Mouse (Mus musculus) hindbrain, embryonic 10.5 days (tissue): Measurements from ENCODE around the gene Icam5. TPM values are rescaled to one million over a fixed set of nuclear protein-coding genes. Genes with fewer than 3 reads are reported as not detected.
"Not testable (repeated sequence)": the region's sequence is repeated elsewhere in the genome, so short reads cannot be mapped to it uniquely, and the experiment has no call there.

Source experiments
- DNase-seq: peaks from one replicate; pipeline ENCODE4 v3.0.0-alpha.2; 2017; ENCODE audit warnings: low spot score
- H3K27ac ChIP-seq: fragments of 300-500 bp; sonication (generic); 2 replicates; pipeline ENCODE4 v1.5.1; 2016; ENCODE audit warnings: mild to moderate bottlenecking, moderate library complexity
- H3K27me3 ChIP-seq: fragments of 300-500 bp; sonication (generic); 2 replicates; pipeline ENCODE4 v1.6.1; 2016; ENCODE audit warnings: mild to moderate bottlenecking; ENCODE audit not compliant: poor library complexity, insufficient read depth, severe bottlenecking
- H3K36me3 ChIP-seq: fragments of 300-500 bp; sonication (generic); 2 replicates; pipeline ENCODE4 v1.6.1; 2016; ENCODE audit warnings: mild to moderate bottlenecking, moderate library complexity
- H3K4me1 ChIP-seq: fragments of 300-500 bp; sonication (generic); replicated peaks from 2 replicates; pipeline ENCODE4 v1.6.1; 2016; ENCODE audit warnings: mild to moderate bottlenecking
- H3K4me3 ChIP-seq: fragments of 300-500 bp; sonication (generic); 2 replicates; pipeline ENCODE4 v1.5.1; 2016; ENCODE audit warnings: mild to moderate bottlenecking, moderate library complexity
- H3K9me3 ChIP-seq: fragments of 300-500 bp; sonication (generic); 2 replicates; pipeline ENCODE4 v1.6.1; 2016; ENCODE audit warnings: mild to moderate bottlenecking, moderate library complexity
- WGBS: fragments of 180-500 bp; shearing (Covaris S2); methylation state at CpG from one replicate; pipeline ENCODE4 v1.1.7; 2016; 5-methylcytosine and 5-hydroxymethylcytosine counted together
- polyA plus RNA-seq: library from polyadenylated mRNA; unstranded; fragments of >200 nt; fragmentation: Nextera tagmentation; extraction: Ambion mirVana; gene quantifications from 2 replicates; pipeline ENCODE4 v1.2.1, GENCODE M21; 2016

Gene Icam5
- polyA plus RNA-seq, 1 experiment from 2014 or later: 0.07 TPM

- no peaks in the 10 kb centered on the region for H3K9me3 ChIP-seq
- H3K4me1 ChIP-seq: peaks cover 75% of the 10 kb centered on the region
- peak overlapping the region; percentile 55 for H3K4me3 ChIP-seq
- H3K36me3 ChIP-seq: no peaks in the 10 kb centered on the region
- peaks cover 100% of the 10 kb centered on the region for H3K27me3 ChIP-seq
- no peak overlapping the region for H3K27ac ChIP-seq
- WGBS: under 1% methylated on average over 36 of the region's 36 CpGs
- peak; percentile 65 for DNase-seq
Observed at GRCm38 (mm10) chr9:21031251-21031895, 500 bp upstream of the Icam5 start.

- Histone ChIP-seq H3K4me1 (peaks cover 82% of the 10 kb centered on the region), H3K27me3 (peaks cover 100% of the 10 kb centered on the region), H3K9me3 (no peaks in the 10 kb centered on the region), H3K36me3 (no peaks in the 10 kb centered on the region), H3K27ac (no peak overlapping the region), H3K4me3 (peak overlapping the region; percentile 55)
- 2% methylated on average over 7 of the region's 7 CpGs for WGBS
- DNase-seq: peak; percentile 12
Observed at GRCm38 (mm10) chr9:21032491-21032890, 618 bp downstream of the Icam5 start.

- Histone ChIP-seq H3K4me1 (peaks cover 83% of the 10 kb centered on the region), H3K36me3 (no peaks in the 10 kb centered on the region), H3K9me3 (no peaks in the 10 kb centered on the region), H3K27ac (no peak overlapping the region), H3K4me3 (peak overlapping the region; percentile 55), H3K27me3 (peaks cover 100% of the 10 kb centered on the region)
- DNase-seq: peak; percentile 77
- 1% methylated on average over 34 of the region's 34 CpGs for WGBS
Observed at GRCm38 (mm10) chr9:21033136-21033535, 1.3 kb downstream of the Icam5 start.

DNA sequence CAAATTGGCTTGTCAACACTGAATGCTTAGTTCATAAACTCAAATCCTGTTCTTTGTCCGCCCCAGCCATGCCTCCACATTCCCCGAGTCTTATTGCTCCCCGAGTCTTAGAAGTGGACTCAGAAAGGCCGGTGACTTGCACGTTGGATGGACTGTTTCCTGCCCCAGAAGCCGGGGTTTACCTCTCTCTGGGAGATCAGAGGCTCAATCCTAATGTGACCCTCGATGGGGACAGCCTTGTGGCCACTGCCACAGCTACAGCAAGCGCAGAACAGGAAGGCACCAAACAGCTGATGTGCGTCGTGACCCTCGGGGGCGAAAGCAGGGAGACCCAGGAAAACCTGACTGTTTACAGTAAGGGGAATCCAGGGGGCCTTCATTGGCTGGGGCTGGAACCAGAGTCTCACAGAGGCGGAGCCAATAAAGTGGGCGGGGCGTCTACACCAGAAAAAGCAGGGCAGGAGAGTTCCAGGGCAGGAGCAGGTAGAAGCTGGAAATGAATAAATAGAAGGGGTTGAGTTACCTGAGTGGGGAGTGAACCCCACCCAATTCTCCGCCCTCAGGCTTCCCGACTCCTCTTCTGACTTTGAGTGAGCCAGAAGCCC lies 2.7 kb downstream of the Icam5 start:
- Histone ChIP-seq H3K27ac (no peak overlapping the region), H3K4me3 (peak overlapping the region; percentile 28; the same call in 1 of the 2 replicates), H3K27me3 (peaks cover 100% of the 10 kb centered on the region), H3K9me3 (peaks cover 3% of the 10 kb centered on the region; the same call in 1 of the 2 replicates), H3K36me3 (no peaks in the 10 kb centered on the region), H3K4me1 (peaks cover 83% of the 10 kb centered on the region)
- 2% methylated on average over 17 of the region's 17 CpGs for WGBS
- DNase-seq: peak; percentile 34

- Histone ChIP-seq H3K4me1 (peaks cover 73% of the 10 kb centered on the region), H3K36me3 (no peaks in the 10 kb centered on the region), H3K27me3 (peaks cover 100% of the 10 kb centered on the region), H3K9me3 (peaks cover 3% of the 10 kb centered on the region; the same call in 1 of the 2 replicates), H3K4me3 (peak overlapping the region; percentile 28), H3K27ac (no peak overlapping the region)
- WGBS: 18% methylated on average over 9 of the region's 9 CpGs
- no peak for DNase-seq
Observed at GRCm38 (mm10) chr9:21035586-21035985, 3.7 kb downstream of the Icam5 start.

- 8% methylated on average over 20 of the region's 20 CpGs for WGBS
- H3K4me1 ChIP-seq: peaks cover 71% of the 10 kb centered on the region
Observed at GRCm38 (mm10) chr9:21036161-21036560, 4.3 kb downstream of the Icam5 start.

DNA sequence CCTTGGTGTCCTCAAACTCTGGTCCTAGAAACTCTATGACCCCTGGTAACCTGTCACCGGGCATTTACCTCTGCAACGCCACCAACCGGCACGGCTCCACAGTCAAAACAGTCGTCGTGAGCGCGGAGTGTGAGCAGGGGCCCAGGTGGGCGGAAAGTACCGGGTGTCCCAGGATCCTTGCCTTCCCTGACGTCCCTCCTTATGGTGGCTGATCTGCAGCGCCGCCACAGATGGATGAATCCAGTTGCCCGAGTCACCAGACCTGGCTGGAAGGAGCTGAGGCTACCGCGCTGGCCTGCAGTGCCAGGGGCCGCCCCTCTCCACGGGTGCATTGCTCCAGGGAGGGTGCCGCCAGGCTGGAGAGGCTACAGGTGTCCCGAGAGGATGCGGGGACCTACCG lies 4.8 kb downstream of the Icam5 start:
- H3K9me3 ChIP-seq: peaks cover 3% of the 10 kb centered on the region; the same call in 1 of the 2 replicates
- H3K27ac ChIP-seq: no peak overlapping the region
- peak overlapping the region; percentile 50 for H3K4me3 ChIP-seq
- H3K4me1 ChIP-seq: peaks cover 68% of the 10 kb centered on the region
- peaks cover 100% of the 10 kb centered on the region for H3K27me3 ChIP-seq
- 3% methylated on average over 22 of the region's 22 CpGs for WGBS
- no peaks in the 10 kb centered on the region for H3K36me3 ChIP-seq
- DNase-seq: peak; percentile 16

More at GRCm38 (mm10) chr9:21036161-21036560, 4.3 kb downstream of the Icam5 start:
- H3K4me3 ChIP-seq: peak overlapping the region; percentile 50; the same call in 1 of the 2 replicates
- H3K27ac ChIP-seq: no peak overlapping the region
- peaks cover 100% of the 10 kb centered on the region for H3K27me3 ChIP-seq
- H3K9me3 ChIP-seq: peaks cover 3% of the 10 kb centered on the region; the same call in 1 of the 2 replicates
- H3K36me3 ChIP-seq: no peaks in the 10 kb centered on the region
- peak; percentile 23 for DNase-seq

DNA sequence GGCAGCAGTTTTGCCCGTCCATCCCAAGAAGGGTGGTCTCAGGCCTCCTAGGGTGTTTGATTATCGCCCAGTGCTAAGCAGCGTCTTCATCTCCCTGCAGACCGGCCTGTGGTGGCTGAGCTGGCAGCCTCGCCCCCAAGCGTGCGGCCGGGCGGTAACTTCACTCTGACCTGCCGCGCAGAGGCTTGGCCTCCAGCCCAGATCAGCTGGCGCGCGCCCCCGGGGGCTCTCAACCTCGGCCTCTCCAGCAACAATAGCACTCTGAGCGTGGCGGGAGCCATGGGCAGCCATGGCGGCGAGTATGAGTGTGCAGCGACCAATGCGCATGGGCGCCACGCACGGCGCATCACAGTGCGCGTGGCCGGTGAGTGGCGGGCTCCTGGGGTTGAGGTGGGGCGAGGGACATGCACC lies 5.6 kb downstream of the Icam5 start:
- peaks cover 3% of the 10 kb centered on the region; the same call in 1 of the 2 replicates for H3K9me3 ChIP-seq
- H3K27me3 ChIP-seq: peaks cover 93% of the 10 kb centered on the region
- DNase-seq: peak; percentile 50
- WGBS: 1% methylated on average over 31 of the region's 31 CpGs
- H3K4me1 ChIP-seq: peaks cover 60% of the 10 kb centered on the region
- H3K27ac ChIP-seq: peak overlapping the region; percentile 71
- H3K36me3 ChIP-seq: no peaks in the 10 kb centered on the region
- peak overlapping the region; percentile 50 for H3K4me3 ChIP-seq

- Histone ChIP-seq H3K4me3 (no peak overlapping the region), H3K36me3 (no peaks in the 10 kb centered on the region), H3K27ac (no peak overlapping the region), H3K4me1 (peaks cover 43% of the 10 kb centered on the region), H3K9me3 (peaks cover 3% of the 10 kb centered on the region; the same call in 1 of the 2 replicates), H3K27me3 (peaks cover 70% of the 10 kb centered on the region)
- 72% methylated on average over 3 of the region's 3 CpGs for WGBS
- no peak for DNase-seq
Observed at GRCm38 (mm10) chr9:21039779-21040178, 7.9 kb downstream of the Icam5 start.

DNA sequence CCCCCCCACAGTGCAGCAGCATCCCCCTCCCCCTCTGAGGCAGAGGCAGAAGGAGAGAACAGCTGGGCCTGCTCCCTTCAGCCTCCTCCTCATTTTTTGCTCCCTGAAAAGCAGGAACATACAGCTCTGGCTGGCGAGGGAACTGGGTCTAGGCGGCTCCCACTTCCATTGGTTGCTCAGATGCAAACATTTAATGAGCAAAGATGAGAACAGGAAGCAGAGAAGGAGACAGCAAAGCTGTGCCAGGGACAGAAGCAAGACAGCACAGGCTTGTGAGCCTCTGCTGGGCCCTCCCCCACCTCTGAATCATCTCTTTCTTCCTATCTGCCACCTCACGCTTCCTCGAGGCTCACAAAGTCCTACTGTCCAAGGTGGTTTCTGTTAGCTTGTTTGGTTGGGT lies 9.4 kb downstream of the Icam5 start:
- Histone ChIP-seq H3K27ac (no peak overlapping the region), H3K27me3 (peaks cover 55% of the 10 kb centered on the region), H3K36me3 (no peaks in the 10 kb centered on the region), H3K4me3 (no peak overlapping the region), H3K4me1 (peaks cover 29% of the 10 kb centered on the region), H3K9me3 (peaks cover 3% of the 10 kb centered on the region; the same call in 1 of the 2 replicates)
- WGBS: 51% methylated on average over 4 of the region's 4 CpGs
- DNase-seq: no peak

DNA sequence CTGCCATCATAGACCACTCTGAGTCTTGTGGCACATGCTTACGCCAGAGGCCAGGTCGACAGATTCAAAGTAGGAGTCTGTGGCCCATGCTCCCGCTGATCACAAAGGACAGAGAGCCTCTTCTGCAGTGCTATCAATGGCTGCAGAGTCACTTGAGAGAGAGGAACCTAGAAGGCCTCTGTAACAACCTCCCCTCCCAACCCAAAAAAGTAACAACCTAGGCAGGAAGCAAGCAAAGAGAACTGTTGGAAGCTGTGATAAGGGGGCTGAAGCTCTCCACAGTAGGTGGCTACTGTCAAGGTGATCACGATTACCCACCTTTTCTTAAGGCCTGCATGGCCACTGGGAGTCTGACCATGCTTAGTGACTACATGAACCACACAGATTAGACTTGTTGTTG lies 11.7 kb downstream of the Icam5 start:
- H3K9me3 ChIP-seq: peaks cover 3% of the 10 kb centered on the region; the same call in 1 of the 2 replicates
- DNase-seq: no peak
- H3K4me3 ChIP-seq: no peak overlapping the region
- WGBS: 91% methylated on average over 4 of the region's 4 CpGs
- H3K27me3 ChIP-seq: peaks cover 32% of the 10 kb centered on the region
- H3K4me1 ChIP-seq: peaks cover 8% of the 10 kb centered on the region
- no peaks in the 10 kb centered on the region for H3K36me3 ChIP-seq
- H3K27ac ChIP-seq: no peak overlapping the region

- H3K27ac ChIP-seq, DNase-seq: not testable (repeated sequence)
- 70% methylated on average over 1 of the region's 1 CpGs for WGBS
Observed at GRCm38 (mm10) chr9:21044785-21045184, 12.9 kb downstream of the Icam5 start.

GRCm38 (mm10) chr9:21045235-21045634 lies 13.4 kb downstream of the Icam5 start:
- H3K4me3 ChIP-seq: no peak overlapping the region
- DNase-seq: no peak
- WGBS: 81% methylated on average over 3 of the region's 3 CpGs
- no peaks in the 10 kb centered on the region for H3K9me3 ChIP-seq
- peaks cover 6% of the 10 kb centered on the region for H3K4me1 ChIP-seq
- peaks cover 16% of the 10 kb centered on the region for H3K27me3 ChIP-seq
- no peaks in the 10 kb centered on the region for H3K36me3 ChIP-seq
- H3K27ac ChIP-seq: no peak overlapping the region

More at GRCm38 (mm10) chr9:21044785-21045184, 12.9 kb downstream of the Icam5 start:
- not testable (repeated sequence) for H3K4me1 ChIP-seq, H3K36me3 ChIP-seq, H3K4me3 ChIP-seq, H3K9me3 ChIP-seq
- H3K27me3 ChIP-seq: peaks cover 20% of the 10 kb centered on the region
